Mouse (Mus musculus): Measurements from ENCODE around the gene Map2k7. TPM values are rescaled to one million over a fixed set of nuclear protein-coding genes. Genes with fewer than 3 reads are reported as not detected.

Map2k7 gene
- polyA plus RNA-seq, 1 experiment: 24.9 TPM

- H3K4me1 ChIP-seq (ENCODE audit: control insufficient read depth, insufficient read depth, insufficient read length): peaks cover under 1% of the 10 kb centered on the region; the same call in 1 of the 2 replicates
- no peak for DNase-seq (ENCODE audit: low read depth in 1 of 2, low spot score in 2 of 2)
- 95% methylated on average over 5 of the region's 5 CpGs for WGBS
- no peak for TF ChIP-seq CTCF (IDR thresholded peaks at IDR 0.05; ENCODE audit: extremely low read depth, insufficient read depth, insufficient read length, insufficient replicate concordance)
- TF ChIP-seq POLR2A (IDR thresholded peaks at IDR 0.05; ENCODE audit: low read depth, low read length): no peak
- no peaks in the 10 kb centered on the region for H3K27me3 ChIP-seq (ENCODE audit: control insufficient read depth, insufficient read depth, low read length)
- no peak overlapping the region for H3K4me3 ChIP-seq (ENCODE audit: extremely low read depth, insufficient read depth, insufficient read length)
- no peak overlapping the region for H3K27ac ChIP-seq (ENCODE audit: insufficient read depth, low read length)
- peaks cover 35% of the 10 kb centered on the region for H3K36me3 ChIP-seq (ENCODE audit: control insufficient read depth, insufficient read depth, low read length)
Observed at GRCm38 (mm10) chr8:4245061-4245460, 6.5 kb downstream of the Map2k7 start.

DNA sequence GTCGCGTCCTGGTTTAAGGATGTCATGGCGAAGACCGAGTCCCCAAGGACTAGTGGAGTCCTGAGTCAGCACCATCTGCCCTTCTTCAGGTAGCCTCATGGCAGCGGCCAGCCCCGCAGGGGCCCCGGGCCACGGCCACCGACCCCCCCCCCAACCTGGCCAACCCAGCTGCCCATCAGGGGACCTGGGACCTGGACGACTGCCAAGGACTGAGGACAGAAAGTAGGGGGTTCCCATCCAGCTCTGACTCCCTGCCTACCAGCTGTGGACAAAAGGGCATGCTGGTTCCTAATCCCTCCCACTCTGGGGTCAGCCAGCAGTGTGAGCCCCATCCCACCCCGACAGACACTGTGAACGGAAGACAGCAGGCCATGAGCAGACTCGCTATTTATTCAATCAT lies 7.2 kb downstream of the Map2k7 start:
- Histone ChIP-seq H3K36me3 (ENCODE audit: control insufficient read depth, insufficient read depth, low read length) (peaks cover 35% of the 10 kb centered on the region), H3K4me3 (ENCODE audit: extremely low read depth, insufficient read depth, insufficient read length) (no peak overlapping the region), H3K27me3 (ENCODE audit: control insufficient read depth, insufficient read depth, low read length) (no peaks in the 10 kb centered on the region), H3K27ac (ENCODE audit: insufficient read depth, low read length) (no peak overlapping the region), H3K4me1 (ENCODE audit: control insufficient read depth, insufficient read depth, insufficient read length) (no peaks in the 10 kb centered on the region)
- DNase-seq (ENCODE audit: low read depth in 1 of 2, low spot score in 2 of 2): no peak
- 85% methylated on average over 13 of the region's 13 CpGs for WGBS
- TF ChIP-seq POLR2A (IDR thresholded peaks at IDR 0.05; ENCODE audit: low read depth, low read length) (no peak), CTCF (IDR thresholded peaks at IDR 0.05; ENCODE audit: extremely low read depth, insufficient read depth, insufficient read length, insufficient replicate concordance) (no peak)

DNA sequence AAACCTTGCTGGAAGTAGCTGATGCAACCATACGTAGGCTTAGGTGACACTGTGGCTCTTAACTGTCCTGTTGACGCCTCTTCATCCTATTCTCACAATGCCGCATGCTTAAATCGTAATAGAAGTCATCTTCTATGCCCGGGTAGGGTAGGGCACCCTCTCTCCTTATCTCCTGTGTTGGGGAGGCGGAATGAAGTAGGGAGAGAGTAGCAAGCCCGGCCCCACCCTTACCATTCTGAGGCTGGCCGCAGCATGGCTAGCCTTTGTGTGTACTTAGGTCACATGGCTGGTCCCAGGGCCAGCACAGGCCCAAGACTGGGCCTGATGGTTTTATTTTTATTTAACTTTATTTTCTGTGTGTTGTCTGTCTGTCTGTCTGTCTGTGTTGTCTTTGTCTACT lies 8.7 kb downstream of the Map2k7 start:
- H3K36me3 ChIP-seq (ENCODE audit: control insufficient read depth, insufficient read depth, low read length): peaks cover 35% of the 10 kb centered on the region
- TF ChIP-seq CTCF (IDR thresholded peaks at IDR 0.05; ENCODE audit: extremely low read depth, insufficient read depth, insufficient read length, insufficient replicate concordance): no peak
- no peak for TF ChIP-seq POLR2A (IDR thresholded peaks at IDR 0.05; ENCODE audit: low read depth, low read length)

GRCm38 (mm10) chr8:4247951-4248540 lies 9.5 kb downstream of the Map2k7 start, which contains the start of gene Tgfbr3l:
Gene Tgfbr3l (plus strand): TSS chr8:4248214.
- TF ChIP-seq CTCF (IDR thresholded peaks at IDR 0.05; ENCODE audit: extremely low read depth, insufficient read depth, insufficient read length, insufficient replicate concordance): no peak
- no peak for TF ChIP-seq POLR2A (IDR thresholded peaks at IDR 0.05; ENCODE audit: low read depth, low read length)
- H3K36me3 ChIP-seq (ENCODE audit: control insufficient read depth, insufficient read depth, low read length): peaks cover 33% of the 10 kb centered on the region
- peaks cover 2% of the 10 kb centered on the region; the same call in 1 of the 2 replicates for H3K4me1 ChIP-seq (ENCODE audit: control insufficient read depth, insufficient read depth, insufficient read length)
- no peaks in the 10 kb centered on the region for H3K27me3 ChIP-seq (ENCODE audit: control insufficient read depth, insufficient read depth, low read length)
- no peak within 1 kb of the TSS for H3K27ac ChIP-seq (ENCODE audit: insufficient read depth, low read length)
- H3K4me3 ChIP-seq (ENCODE audit: extremely low read depth, insufficient read depth, insufficient read length): no peak within 1 kb of the TSS
- 92% methylated on average over 15 of the region's 15 CpGs for WGBS
- no peak for DNase-seq (ENCODE audit: low read depth in 1 of 2, low spot score in 2 of 2)

More for the DNA sequence above, 8.7 kb downstream of the Map2k7 start:
- H3K4me3 ChIP-seq (ENCODE audit: extremely low read depth, insufficient read depth, insufficient read length): no peak overlapping the region
- H3K27ac ChIP-seq (ENCODE audit: insufficient read depth, low read length): no peak overlapping the region
- H3K27me3 ChIP-seq (ENCODE audit: control insufficient read depth, insufficient read depth, low read length): no peaks in the 10 kb centered on the region
- WGBS: 85% methylated on average over 8 of the region's 8 CpGs
- no peak for DNase-seq (ENCODE audit: low read depth in 1 of 2, low spot score in 2 of 2)
- H3K4me1 ChIP-seq (ENCODE audit: control insufficient read depth, insufficient read depth, insufficient read length): no peaks in the 10 kb centered on the region

DNA sequence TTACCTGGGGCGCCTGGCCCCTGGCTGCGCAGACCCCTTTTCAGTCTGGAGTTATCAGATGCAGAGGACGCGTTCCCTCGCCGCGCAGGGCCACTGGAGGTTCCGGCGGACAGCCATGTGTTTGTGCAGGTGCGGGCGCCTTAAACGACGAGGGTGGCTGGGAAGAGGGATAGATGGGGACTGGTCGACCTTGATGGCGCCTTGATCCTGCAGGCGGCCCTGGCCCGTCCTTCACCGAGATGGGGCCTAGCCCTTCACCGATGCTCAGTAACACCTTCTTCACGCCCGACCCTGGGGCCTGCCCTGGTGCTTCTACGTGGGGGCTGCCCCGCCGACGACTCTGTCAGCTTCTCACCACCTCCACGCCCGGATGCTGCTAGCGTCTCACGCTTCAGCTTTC lies 10.7 kb downstream of the Map2k7 start:
- H3K27me3 ChIP-seq (ENCODE audit: control insufficient read depth, insufficient read depth, low read length): no peaks in the 10 kb centered on the region
- no peak for TF ChIP-seq CTCF (IDR thresholded peaks at IDR 0.05; ENCODE audit: extremely low read depth, insufficient read depth, insufficient read length, insufficient replicate concordance)
- TF ChIP-seq POLR2A (IDR thresholded peaks at IDR 0.05; ENCODE audit: low read depth, low read length): no peak
- WGBS: 88% methylated on average over 29 of the region's 29 CpGs
- H3K4me3 ChIP-seq (ENCODE audit: extremely low read depth, insufficient read depth, insufficient read length): no peak overlapping the region
- no peak for DNase-seq (ENCODE audit: low read depth in 1 of 2, low spot score in 2 of 2)
- H3K4me1 ChIP-seq (ENCODE audit: control insufficient read depth, insufficient read depth, insufficient read length): peaks cover 4% of the 10 kb centered on the region; the same call in 1 of the 2 replicates
- H3K36me3 ChIP-seq (ENCODE audit: control insufficient read depth, insufficient read depth, low read length): peaks cover 22% of the 10 kb centered on the region
- H3K27ac ChIP-seq (ENCODE audit: insufficient read depth, low read length): no peak overlapping the region

DNA sequence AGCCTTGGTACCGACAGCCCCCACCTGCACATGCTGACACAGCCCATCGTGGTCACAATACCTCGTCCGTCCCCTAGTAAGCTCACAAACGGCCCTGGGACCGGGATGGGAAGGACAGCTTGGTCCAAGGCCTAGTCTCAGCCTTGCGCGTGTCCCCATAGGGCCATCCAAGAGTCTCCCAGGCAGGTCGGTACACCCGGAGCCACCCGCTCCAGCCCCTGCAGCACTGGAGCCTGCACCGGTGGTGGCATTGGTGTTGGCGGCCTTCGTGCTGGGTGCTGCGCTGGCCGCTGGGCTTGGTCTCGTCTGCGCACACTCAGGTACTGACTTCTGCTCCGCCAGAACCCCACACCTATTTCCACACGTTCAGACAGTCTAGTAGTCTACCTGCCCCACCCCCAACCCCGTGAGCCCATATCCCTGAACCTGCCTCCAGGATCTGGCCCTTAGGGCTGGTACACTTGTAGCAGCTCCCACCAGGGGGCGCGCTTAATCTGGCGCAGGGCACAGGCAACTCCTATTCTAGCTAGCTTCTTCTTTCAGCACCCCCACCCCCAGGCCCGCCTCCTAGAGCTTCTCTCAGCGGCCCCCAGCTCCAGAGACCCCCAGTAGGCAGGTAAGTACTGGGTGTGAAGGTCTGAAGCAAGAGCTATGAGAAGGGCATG lies 11.9 kb downstream of the Map2k7 start:
- TF ChIP-seq CTCF (IDR thresholded peaks at IDR 0.05; ENCODE audit: extremely low read depth, insufficient read depth, insufficient read length, insufficient replicate concordance) (peak; percentile 87; the same call in 1 of the 2 replicates), POLR2A (IDR thresholded peaks at IDR 0.05; ENCODE audit: low read depth, low read length) (no peak)
- Histone ChIP-seq H3K27ac (ENCODE audit: insufficient read depth, low read length) (no peak overlapping the region), H3K4me3 (ENCODE audit: extremely low read depth, insufficient read depth, insufficient read length) (no peak overlapping the region), H3K36me3 (ENCODE audit: control insufficient read depth, insufficient read depth, low read length) (peaks cover 19% of the 10 kb centered on the region), H3K4me1 (ENCODE audit: control insufficient read depth, insufficient read depth, insufficient read length) (peaks cover 4% of the 10 kb centered on the region; the same call in 1 of the 2 replicates), H3K27me3 (ENCODE audit: control insufficient read depth, insufficient read depth, low read length) (no peaks in the 10 kb centered on the region)
- 55% methylated on average over 25 of the region's 26 CpGs for WGBS
- peak; percentile 52 to 82 for DNase-seq (ENCODE audit: low read depth in 1 of 2, low spot score in 2 of 2)

Data from spleen, adult 2 months (tissue).